Mouse (Mus musculus) hindbrain, embryonic 14.5 days (tissue): ENCODE measurements at regions not wholly inside any gene's neighbourhood (a gene's known extent, or its start where the extent isn't known, plus 50 kb on each side); places are given as distances from the start of the nearest gene placed in this dataset.

ENCODE experiments used
- ATAC-seq: fragments of 200-750 bp; cut with Nextera tagmentation; 2 replicates; pipeline ENCODE4 v1.8.0; 2017; ENCODE audit warnings: moderate number of reproducible peaks, mild to moderate bottlenecking, moderate TSS enrichment, moderate library complexity; ENCODE audit not compliant: low FRiP score
- DNase-seq: peaks from one replicate; pipeline ENCODE4 v3.0.0-alpha.2; 2015; ENCODE audit warnings: low spot score
- H3K27ac ChIP-seq: fragments of 300-500 bp; sonication (generic); 2 replicates; pipeline ENCODE4 v1.5.1; 2014; ENCODE audit warnings: mild to moderate bottlenecking, moderate library complexity
- H3K27me3 ChIP-seq: fragments of 300-500 bp; sonication (generic); 2 replicates; pipeline ENCODE4 v1.6.1; 2014; ENCODE audit warnings: mild to moderate bottlenecking, low read length, mixed read lengths; ENCODE audit not compliant: control insufficient read depth, insufficient read depth
- H3K36me3 ChIP-seq: fragments of 300-500 bp; sonication (generic); replicated peaks from 2 replicates; pipeline ENCODE4 v1.6.1; 2014; ENCODE audit not compliant: control insufficient read depth, insufficient read depth
- H3K4me1 ChIP-seq: fragments of 300-500 bp; sonication (generic); replicated peaks from 2 replicates; pipeline ENCODE4 v1.6.1; 2014; ENCODE audit warnings: antibody characterized with exemption, low read length, mixed read lengths; ENCODE audit not compliant: control insufficient read depth, insufficient read depth
- H3K4me2 ChIP-seq: fragments of 300-500 bp; sonication (generic); replicated peaks from 2 replicates; pipeline ENCODE4 v1.6.1; 2014; ENCODE audit warnings: mild to moderate bottlenecking, moderate library complexity
- H3K4me3 ChIP-seq: fragments of 300-500 bp; sonication (generic); replicated peaks from 2 replicates; pipeline ENCODE4 v1.5.1; 2014; ENCODE audit warnings: mild to moderate bottlenecking, low read length
- H3K9ac ChIP-seq: fragments of 300-500 bp; sonication (generic); 2 replicates; pipeline ENCODE4 v1.6.1; 2014
- H3K9me3 ChIP-seq: fragments of 300-500 bp; sonication (generic); 2 replicates; pipeline ENCODE4 v1.6.1; 2016; ENCODE audit warnings: low read length; ENCODE audit not compliant: control insufficient read depth
- WGBS: fragments of 180-500 bp; shearing (Covaris S2); extraction: QIAGEN DNeasy Blood & Tissue Kit; methylation state at CpG from one replicate; pipeline ENCODE4 v1.1.7; 2014; 5-methylcytosine and 5-hydroxymethylcytosine counted together

- H3K4me3 ChIP-seq = no peak overlapping the region
- WGBS = 87% methylated on average over 5 of the region's 5 CpGs
- H3K4me1 ChIP-seq = no peaks in the 10 kb centered on the region
- H3K4me2 ChIP-seq = no peak overlapping the region
- no peak overlapping the region for H3K27ac ChIP-seq
- H3K27me3 ChIP-seq = no peaks in the 10 kb centered on the region
- no peaks in the 10 kb centered on the region for H3K9me3 ChIP-seq
- H3K36me3 ChIP-seq = no peaks in the 10 kb centered on the region
- ATAC-seq (no peak), DNase-seq (no peak)
- H3K9ac ChIP-seq = no peak overlapping the region
Observed at GRCm38 (mm10) chr15:59760490-59760889, 255.9 kb downstream of the 4933412E24Rik start.

DNA sequence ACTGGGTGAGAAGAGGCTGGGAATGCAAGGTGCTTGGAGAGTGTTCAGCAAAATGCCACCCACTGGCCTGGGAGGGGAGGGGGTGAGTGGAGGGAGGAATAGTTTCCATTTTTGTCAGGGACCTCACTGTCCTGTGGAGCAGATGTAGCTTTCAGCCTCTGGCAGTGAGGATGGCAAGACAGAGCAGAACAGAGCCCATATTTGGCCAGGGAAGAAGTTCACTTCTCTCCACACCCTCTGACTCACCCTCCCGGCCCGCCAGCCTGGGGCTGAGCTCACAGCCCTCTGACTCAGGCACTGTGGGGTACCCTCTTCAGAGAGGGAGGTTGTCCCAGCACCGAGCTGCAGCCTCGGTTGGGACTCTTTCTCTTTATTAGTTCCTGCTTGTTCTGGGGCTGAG is 256.8 kb downstream of the 4933412E24Rik start:
- Histone ChIP-seq H3K4me2 (no peak overlapping the region), H3K4me3 (no peak overlapping the region), H3K27me3 (no peaks in the 10 kb centered on the region), H3K9me3 (no peaks in the 10 kb centered on the region), H3K27ac (no peak overlapping the region), H3K4me1 (no peaks in the 10 kb centered on the region), H3K36me3 (no peaks in the 10 kb centered on the region), H3K9ac (no peak overlapping the region)
- ATAC-seq = no peak
- 47% methylated on average over 4 of the region's 4 CpGs for WGBS
- DNase-seq = no peak

DNA sequence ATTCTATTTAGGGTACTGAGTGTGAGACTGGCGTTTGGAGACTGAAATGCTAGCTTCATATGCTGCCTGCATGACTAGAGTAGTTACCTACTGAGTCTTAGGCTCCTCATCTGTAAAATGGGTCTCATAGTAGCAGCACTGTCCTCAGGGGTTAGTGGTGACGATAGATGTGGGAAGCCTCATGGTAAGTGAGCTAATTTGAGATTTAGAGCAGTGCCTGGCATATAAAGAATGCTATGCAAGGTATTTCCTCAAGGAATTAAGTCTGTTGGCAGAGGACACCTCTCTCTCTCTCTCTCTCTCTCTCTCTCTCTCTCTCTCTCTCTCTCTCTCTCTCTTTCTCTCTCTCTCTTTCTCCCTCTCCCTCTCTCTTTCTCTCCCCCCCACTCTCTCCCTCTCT is 257.4 kb downstream of the 4933412E24Rik start:
- no peak overlapping the region for H3K4me2 ChIP-seq
- DNase-seq (no peak), ATAC-seq (no peak)
- H3K4me1 ChIP-seq = no peaks in the 10 kb centered on the region
- no peak overlapping the region for H3K9ac ChIP-seq
- H3K27me3 ChIP-seq = no peaks in the 10 kb centered on the region
- no peaks in the 10 kb centered on the region for H3K36me3 ChIP-seq
- no peak overlapping the region for H3K27ac ChIP-seq
- WGBS = 77% methylated on average over 2 of the region's 2 CpGs
- H3K9me3 ChIP-seq = no peaks in the 10 kb centered on the region
- no peak overlapping the region for H3K4me3 ChIP-seq

DNA sequence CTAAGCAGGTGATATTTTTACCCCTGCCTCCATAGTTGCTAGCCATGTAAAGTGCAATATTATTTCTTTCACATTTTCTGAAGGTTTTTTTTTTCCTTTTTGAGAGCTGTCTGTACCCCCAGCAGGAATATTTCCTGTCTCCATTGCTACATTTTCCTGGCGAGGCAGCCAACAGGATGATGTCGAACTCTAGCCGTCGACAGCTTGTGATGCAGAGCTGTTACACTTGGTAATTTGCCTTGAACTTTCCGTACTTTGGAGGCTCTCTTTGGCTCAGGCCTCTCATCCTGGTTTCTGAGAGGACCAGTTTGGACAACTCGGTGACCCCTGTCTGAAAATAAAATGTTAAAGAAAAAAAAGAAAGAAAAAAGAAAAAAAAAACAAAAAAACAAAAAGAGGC is 260.3 kb downstream of the 4933412E24Rik start:
- DNase-seq = no peak
- Histone ChIP-seq H3K4me3 (no peak overlapping the region), H3K4me2 (no peak overlapping the region), H3K9me3 (no peaks in the 10 kb centered on the region), H3K36me3 (no peaks in the 10 kb centered on the region), H3K27me3 (no peaks in the 10 kb centered on the region), H3K9ac (no peak overlapping the region), H3K4me1 (no peaks in the 10 kb centered on the region), H3K27ac (no peak overlapping the region)
- no peak for ATAC-seq
- WGBS = 74% methylated on average over 6 of the region's 6 CpGs

DNA sequence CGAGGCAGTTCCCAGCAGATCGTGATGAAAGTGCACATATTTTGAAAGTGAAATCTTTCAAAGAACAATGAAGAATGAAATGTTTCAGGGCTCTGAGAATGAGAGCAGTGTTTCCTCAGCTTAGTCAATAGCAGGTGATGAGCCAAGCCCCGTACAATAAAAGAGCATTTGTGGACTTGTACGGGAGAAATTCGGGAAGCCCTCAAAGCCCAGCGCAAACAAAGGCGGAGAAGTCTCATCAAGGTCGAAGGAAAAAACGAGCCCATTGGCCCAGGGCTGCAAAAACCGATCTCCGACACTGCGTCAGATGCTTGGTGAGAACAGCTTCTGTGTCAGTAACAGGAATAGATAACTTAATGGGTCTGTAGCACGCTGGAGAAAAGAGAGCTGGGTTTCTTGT is 261.5 kb downstream of the 4933412E24Rik start:
- no peaks in the 10 kb centered on the region for H3K9me3 ChIP-seq
- no peak for ATAC-seq
- no peaks in the 10 kb centered on the region for H3K4me1 ChIP-seq
- no peak overlapping the region for H3K27ac ChIP-seq
- no peak overlapping the region for H3K4me3 ChIP-seq
- H3K36me3 ChIP-seq = no peaks in the 10 kb centered on the region
- H3K9ac ChIP-seq = no peak overlapping the region
- WGBS = 74% methylated on average over 13 of the region's 13 CpGs
- H3K27me3 ChIP-seq = no peaks in the 10 kb centered on the region
- DNase-seq = no peak
- H3K4me2 ChIP-seq = no peak overlapping the region

- 88% methylated on average over 1 of the region's 1 CpGs for WGBS
- ATAC-seq (no peak), DNase-seq (no peak)
- Histone ChIP-seq H3K36me3 (no peaks in the 10 kb centered on the region), H3K27ac (no peak overlapping the region), H3K4me3 (no peak overlapping the region), H3K9ac (no peak overlapping the region), H3K4me2 (no peak overlapping the region), H3K4me1 (no peaks in the 10 kb centered on the region), H3K27me3 (no peaks in the 10 kb centered on the region), H3K9me3 (no peaks in the 10 kb centered on the region)
Observed at GRCm38 (mm10) chr15:59752277-59752676, 264.1 kb downstream of the 4933412E24Rik start.

GRCm38 (mm10) chr15:59746290-59746689 is 270.1 kb downstream of the 4933412E24Rik start:
- ATAC-seq = no peak
- H3K27me3 ChIP-seq = no peaks in the 10 kb centered on the region
- no peak overlapping the region for H3K27ac ChIP-seq
- H3K36me3 ChIP-seq = no peaks in the 10 kb centered on the region
- WGBS = 61% methylated on average over 9 of the region's 9 CpGs
- H3K9me3 ChIP-seq = no peaks in the 10 kb centered on the region
- H3K4me2 ChIP-seq = no peak overlapping the region
- no peak overlapping the region for H3K9ac ChIP-seq
- DNase-seq = no peak
- no peaks in the 10 kb centered on the region for H3K4me1 ChIP-seq
- H3K4me3 ChIP-seq = no peak overlapping the region

DNA sequence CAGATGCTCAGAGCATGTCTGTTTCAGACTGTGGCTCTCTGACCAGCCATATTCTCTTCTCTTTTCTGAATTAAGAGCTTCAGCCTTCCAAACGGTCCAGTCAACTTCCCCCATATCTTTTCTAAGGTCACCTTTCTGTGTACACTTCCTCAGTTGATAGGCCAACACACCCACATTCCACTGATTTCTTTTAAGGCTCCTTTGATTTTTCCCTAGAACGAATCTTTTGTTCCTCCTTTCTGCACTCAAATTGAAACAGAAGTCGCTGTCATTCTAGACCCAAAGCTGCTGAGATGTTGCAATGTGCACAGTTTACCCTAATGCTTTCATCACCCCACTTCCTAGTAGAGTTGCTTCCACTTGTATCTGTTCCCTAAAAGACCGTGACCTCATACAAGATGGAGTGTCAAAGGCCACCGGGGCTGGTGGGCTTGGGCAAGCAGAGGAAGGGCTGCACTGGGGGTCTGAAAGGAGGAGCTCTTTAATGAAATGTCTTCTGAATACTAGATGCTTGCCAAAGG is 271.9 kb downstream of the 4933412E24Rik start:
- H3K27me3 ChIP-seq = no peaks in the 10 kb centered on the region
- H3K4me1 ChIP-seq = no peaks in the 10 kb centered on the region
- 60% methylated on average over 5 of the region's 5 CpGs for WGBS
- no peak overlapping the region for H3K27ac ChIP-seq
- DNase-seq = no peak
- H3K4me3 ChIP-seq = no peak overlapping the region
- no peak overlapping the region for H3K4me2 ChIP-seq
- H3K9ac ChIP-seq = no peak overlapping the region
- no peaks in the 10 kb centered on the region for H3K9me3 ChIP-seq
- ATAC-seq = no peak
- no peaks in the 10 kb centered on the region for H3K36me3 ChIP-seq

GRCm38 (mm10) chr15:59739197-59739596 is 277.2 kb downstream of the 4933412E24Rik start:
- Histone ChIP-seq H3K27me3 (no peaks in the 10 kb centered on the region), H3K4me2 (no peak overlapping the region), H3K27ac (no peak overlapping the region), H3K4me3 (no peak overlapping the region), H3K36me3 (no peaks in the 10 kb centered on the region), H3K4me1 (no peaks in the 10 kb centered on the region), H3K9me3 (no peaks in the 10 kb centered on the region), H3K9ac (no peak overlapping the region)
- DNase-seq = no peak
- no peak for ATAC-seq
- WGBS = 93% methylated on average over 5 of the region's 5 CpGs

DNA sequence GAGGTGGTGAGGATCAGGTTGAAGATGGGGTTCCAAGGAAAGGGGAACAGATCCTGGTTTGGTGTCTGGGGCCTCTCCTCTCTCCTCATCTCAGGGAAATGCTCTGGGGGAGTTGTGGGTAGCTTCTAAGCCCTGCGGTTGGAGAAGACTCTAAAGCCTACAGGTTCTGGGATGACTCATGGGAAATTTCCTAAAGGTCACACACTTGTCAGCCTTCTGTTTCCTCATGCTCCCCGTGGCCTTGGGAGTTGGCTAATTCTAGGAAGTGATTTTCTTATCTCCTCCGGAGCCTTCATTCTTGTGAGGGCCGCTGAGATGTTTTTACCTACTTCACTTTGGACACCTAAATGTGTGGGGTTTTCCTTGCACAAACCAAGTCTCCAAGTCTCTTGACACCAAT is 279.2 kb downstream of the 4933412E24Rik start:
- Histone ChIP-seq H3K36me3 (no peaks in the 10 kb centered on the region), H3K27me3 (no peaks in the 10 kb centered on the region), H3K27ac (no peak overlapping the region), H3K4me2 (no peak overlapping the region), H3K4me3 (no peak overlapping the region), H3K9ac (no peak overlapping the region), H3K9me3 (no peaks in the 10 kb centered on the region), H3K4me1 (no peaks in the 10 kb centered on the region)
- ATAC-seq (no peak), DNase-seq (no peak)
- 91% methylated on average over 4 of the region's 4 CpGs for WGBS
